Mouse (Mus musculus): ENCODE data around the gene Sufu. TPM values are rescaled to one million over a fixed set of nuclear protein-coding genes. Genes with fewer than 3 reads are reported as not detected.

Gene Sufu
- total and polyA plus RNA-seq, 2 experiments from 2014 or later = 17.2 to 21.4 TPM

DNA sequence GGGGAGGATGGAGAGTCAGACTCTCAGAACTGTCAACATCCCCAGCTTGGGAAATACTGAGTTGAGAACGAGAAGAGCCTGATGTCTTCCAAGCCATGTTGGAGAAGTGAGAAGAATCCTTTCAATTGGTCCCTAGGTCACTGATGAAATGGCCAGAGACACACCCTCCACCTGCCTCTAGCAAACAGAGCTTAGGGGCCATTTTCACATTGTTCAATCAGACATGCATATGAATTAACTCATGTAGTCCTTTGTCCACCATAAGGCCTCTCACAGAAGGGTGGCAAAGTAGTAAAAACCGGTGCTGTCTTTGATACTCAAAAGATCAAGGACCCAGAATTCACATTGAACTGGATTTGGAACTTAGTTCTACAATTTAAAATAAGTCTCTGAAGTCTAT lies 100.5 kb downstream of the Sufu start:
- no peak for DNase-seq (ENCODE audit: low spot score)
- Histone ChIP-seq H3K4me2 (ENCODE audit: low read depth, low read length) (no peak overlapping the region), H3K4me1 (ENCODE audit: insufficient read depth, low read length) (no peaks in the 10 kb centered on the region), H3K4me3 (ENCODE audit: low read length) (no peak overlapping the region), H3K9ac (replicated peaks; ENCODE audit: low read length) (no peak overlapping the region), H3K9me3 (ENCODE audit: low read length) (no peaks in the 10 kb centered on the region), H3K36me3 (ENCODE audit: insufficient read depth, low read length) (no peaks in the 10 kb centered on the region), H3K27ac (no peak overlapping the region), H3K27me3 (ENCODE audit: insufficient read depth, low read length) (no peaks in the 10 kb centered on the region)
- ATAC-seq = no peak
- WGBS = 71% methylated on average over 2 of the region's 2 CpGs
- TF ChIP-seq CTCF (IDR thresholded peaks at IDR 0.05; ENCODE audit: low read depth) = no peak

DNA sequence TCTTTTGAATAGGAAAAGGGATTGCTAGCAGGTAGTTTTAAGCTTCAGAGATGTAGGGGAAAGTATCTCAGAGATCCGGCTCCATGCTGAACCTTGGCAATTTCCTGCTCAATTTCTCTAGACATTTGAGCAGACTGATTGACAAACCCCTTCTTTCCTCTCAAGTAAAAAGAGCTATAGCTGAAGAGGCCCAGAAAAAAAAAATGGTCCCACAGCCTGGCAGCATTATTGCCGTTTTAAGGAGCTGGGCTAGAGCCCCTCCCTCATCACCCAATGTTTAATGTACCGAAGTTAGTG lies 102.8 kb downstream of the Sufu start:
- no peak for ATAC-seq
- Histone ChIP-seq H3K27me3 (ENCODE audit: insufficient read depth, low read length) (no peaks in the 10 kb centered on the region), H3K4me1 (ENCODE audit: insufficient read depth, low read length) (0 out of 2 replicates have a peak, but pooled peaks cover 2% of the 10 kb centered on the region), H3K4me2 (ENCODE audit: low read depth, low read length) (peak overlapping the region; percentile 85), H3K36me3 (ENCODE audit: insufficient read depth, low read length) (no peaks in the 10 kb centered on the region), H3K27ac (peak overlapping the region; percentile 85), H3K4me3 (ENCODE audit: low read length) (no peak overlapping the region), H3K9ac (replicated peaks; ENCODE audit: low read length) (peak overlapping the region; percentile 37; the same call in 1 of the 2 replicates), H3K9me3 (ENCODE audit: low read length) (no peaks in the 10 kb centered on the region)
- no peak for TF ChIP-seq CTCF (IDR thresholded peaks at IDR 0.05; ENCODE audit: low read depth)
- no peak for DNase-seq (ENCODE audit: low spot score)
- 6% methylated on average over 3 of the region's 3 CpGs for WGBS

DNA sequence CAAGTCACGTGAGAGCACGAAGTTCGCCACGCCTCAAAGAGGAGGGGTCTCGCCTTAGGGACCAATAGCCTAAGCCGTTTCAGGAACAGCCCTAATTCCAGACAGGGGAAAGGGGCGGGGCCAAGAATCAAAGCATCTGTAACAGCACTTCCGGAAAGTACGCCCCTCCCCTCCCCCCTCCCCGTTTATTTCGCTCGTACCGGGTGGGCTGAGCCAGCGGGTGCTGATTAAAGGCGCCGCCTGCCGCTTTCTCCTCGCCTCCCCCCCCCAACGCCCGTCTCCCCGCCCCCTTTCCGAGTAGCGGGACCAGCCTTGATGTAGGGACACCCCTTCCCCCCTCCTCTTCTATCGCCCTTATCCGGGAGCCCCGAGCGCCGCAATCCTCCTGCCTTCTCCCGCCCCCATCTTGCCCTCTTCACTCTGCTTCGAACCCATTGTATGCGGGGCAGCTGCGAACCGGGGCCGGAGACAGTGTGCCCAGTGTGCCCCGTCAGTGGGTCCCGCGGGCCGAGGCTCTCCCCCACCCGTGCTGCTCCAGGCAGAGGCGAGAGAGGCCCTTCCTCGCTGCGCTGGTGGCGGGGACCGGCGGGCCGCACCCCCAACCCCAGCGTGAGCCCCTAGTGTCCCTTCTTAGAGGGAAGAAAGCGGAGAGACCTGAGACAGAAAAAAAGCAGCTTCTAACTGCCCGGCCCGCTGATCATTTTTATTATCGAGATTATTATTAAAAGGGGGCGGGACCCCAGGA lies 103.3 kb downstream of the Sufu start:
- TF ChIP-seq CTCF (IDR thresholded peaks at IDR 0.05; ENCODE audit: low read depth) = peak; percentile 12
- H3K9me3 ChIP-seq (ENCODE audit: low read length) = no peaks in the 10 kb centered on the region
- peak overlapping the region; percentile 85 for H3K4me2 ChIP-seq (ENCODE audit: low read depth, low read length)
- no peaks in the 10 kb centered on the region for H3K27me3 ChIP-seq (ENCODE audit: insufficient read depth, low read length)
- H3K36me3 ChIP-seq (ENCODE audit: insufficient read depth, low read length) = no peaks in the 10 kb centered on the region
- H3K4me1 ChIP-seq (ENCODE audit: insufficient read depth, low read length) = peaks cover 7% of the 10 kb centered on the region
- under 1% methylated on average over 44 of the region's 52 CpGs for WGBS
- ATAC-seq (peak; percentile 92), DNase-seq (ENCODE audit: low spot score) (peak; percentile 100)
- peak overlapping the region; percentile 97 for H3K9ac ChIP-seq (replicated peaks; ENCODE audit: low read length)
- peak overlapping the region; percentile 89 for H3K4me3 ChIP-seq (ENCODE audit: low read length)
- peak overlapping the region; percentile 97 for H3K27ac ChIP-seq

DNA sequence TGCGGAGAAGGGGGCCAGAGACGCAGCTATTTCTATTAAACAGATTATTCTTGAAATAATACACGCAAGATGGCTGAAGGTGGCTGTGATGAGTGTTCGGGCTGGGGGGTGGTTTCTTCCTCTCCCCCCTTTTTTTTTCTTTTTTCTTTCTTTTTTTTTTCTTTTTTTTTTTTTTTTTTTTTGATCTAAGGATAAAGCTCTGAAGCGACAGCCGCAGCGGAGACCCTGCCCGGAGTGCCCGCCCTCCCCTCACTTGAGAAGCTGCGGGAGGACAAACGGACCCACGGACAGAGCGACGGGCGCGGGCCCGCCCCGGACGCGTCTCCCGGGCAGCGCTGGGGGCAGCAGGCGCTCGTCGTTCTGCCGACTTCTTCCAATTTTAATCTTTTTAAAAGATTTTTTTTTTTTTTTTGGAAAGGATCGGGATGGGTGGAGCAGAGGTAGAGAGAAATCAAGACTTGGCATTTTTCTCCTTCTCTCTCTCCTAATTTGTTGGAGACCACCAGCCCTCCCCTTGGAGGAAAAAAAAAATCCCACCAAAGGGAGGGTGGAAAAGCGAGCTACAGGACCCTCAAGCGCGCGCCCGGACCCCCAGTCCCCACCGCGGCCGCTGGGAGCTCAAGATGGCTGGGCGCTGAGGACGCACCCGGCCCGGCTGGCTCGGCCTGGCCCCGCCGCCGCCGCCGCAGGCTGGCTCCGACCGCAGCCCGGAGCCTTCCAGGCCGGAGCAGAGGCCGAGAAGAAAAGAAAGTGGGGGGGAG lies 104.1 kb downstream of the Sufu start:
- peak; percentile 5; the same call in 1 of the 2 replicates for TF ChIP-seq CTCF (IDR thresholded peaks at IDR 0.05; ENCODE audit: low read depth)
- Histone ChIP-seq H3K9me3 (ENCODE audit: low read length) (no peaks in the 10 kb centered on the region), H3K36me3 (ENCODE audit: insufficient read depth, low read length) (no peaks in the 10 kb centered on the region), H3K27me3 (ENCODE audit: insufficient read depth, low read length) (no peaks in the 10 kb centered on the region), H3K27ac (peak overlapping the region; percentile 97), H3K9ac (replicated peaks; ENCODE audit: low read length) (peak overlapping the region; percentile 97), H3K4me1 (ENCODE audit: insufficient read depth, low read length) (peaks cover 15% of the 10 kb centered on the region), H3K4me2 (ENCODE audit: low read depth, low read length) (peak overlapping the region; percentile 85), H3K4me3 (ENCODE audit: low read length) (peak overlapping the region; percentile 89)
- 0% methylated on average over 44 of the region's 50 CpGs for WGBS
- peak; percentile 27 for ATAC-seq
- peak; percentile 83 for DNase-seq (ENCODE audit: low spot score)

DNA sequence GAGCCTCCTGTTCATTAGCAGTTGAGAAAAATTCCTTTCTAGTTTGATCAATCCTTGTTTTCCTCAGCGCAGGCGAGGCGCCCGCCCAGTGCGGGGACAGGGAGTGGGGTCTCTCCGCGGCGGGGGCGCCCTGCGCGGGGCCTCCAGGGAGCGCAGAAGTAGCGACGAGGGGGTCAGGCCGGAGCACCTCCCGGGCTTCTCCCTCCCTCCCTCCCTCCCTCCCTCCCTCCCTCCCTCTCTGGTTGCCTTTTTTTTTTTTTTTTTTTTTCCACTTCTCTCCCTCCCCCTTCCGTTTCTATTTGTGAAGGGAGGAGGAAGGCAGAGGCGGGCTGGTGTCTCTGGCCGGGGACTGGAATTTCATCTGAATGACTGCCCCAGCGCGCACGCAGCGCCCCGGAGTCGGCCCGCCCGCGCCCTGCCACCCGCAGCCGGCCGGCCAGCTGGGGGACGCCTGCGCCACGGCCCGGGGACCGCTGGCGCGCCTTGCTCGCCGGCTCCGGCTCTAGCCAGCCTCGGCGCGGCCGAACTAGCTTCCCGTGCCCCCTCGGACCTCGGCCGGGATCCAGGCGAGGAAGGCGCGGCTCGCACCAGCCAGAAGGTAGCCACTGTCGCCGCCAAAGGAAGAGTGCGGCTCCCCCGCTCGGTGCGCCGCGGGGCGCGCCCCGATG lies 104.8 kb downstream of the Sufu start, which contains the start of gene Trim8:
Gene Trim8 (plus strand): TSS at position 302 of the 668 bp plus-strand sequence.
- TF ChIP-seq CTCF (IDR thresholded peaks at IDR 0.05; ENCODE audit: low read depth) = no peak
- H3K4me1 ChIP-seq (ENCODE audit: insufficient read depth, low read length) = peaks cover 22% of the 10 kb centered on the region
- peak within 1 kb of the TSS; percentile 85 for H3K4me2 ChIP-seq (ENCODE audit: low read depth, low read length)
- no peaks in the 10 kb centered on the region for H3K9me3 ChIP-seq (ENCODE audit: low read length)
- no peaks in the 10 kb centered on the region for H3K27me3 ChIP-seq (ENCODE audit: insufficient read depth, low read length)
- H3K4me3 ChIP-seq (ENCODE audit: low read length) = peak within 1 kb of the TSS; percentile 89
- DNase-seq (ENCODE audit: low spot score) (peak; percentile 80), ATAC-seq (peak; percentile 43)
- H3K27ac ChIP-seq = peak within 1 kb of the TSS; percentile 97
- H3K36me3 ChIP-seq (ENCODE audit: insufficient read depth, low read length) = no peaks in the 10 kb centered on the region
- WGBS = 2% methylated on average over 55 of the region's 64 CpGs
- H3K9ac ChIP-seq (replicated peaks; ENCODE audit: low read length) = peak within 1 kb of the TSS; percentile 97

DNA sequence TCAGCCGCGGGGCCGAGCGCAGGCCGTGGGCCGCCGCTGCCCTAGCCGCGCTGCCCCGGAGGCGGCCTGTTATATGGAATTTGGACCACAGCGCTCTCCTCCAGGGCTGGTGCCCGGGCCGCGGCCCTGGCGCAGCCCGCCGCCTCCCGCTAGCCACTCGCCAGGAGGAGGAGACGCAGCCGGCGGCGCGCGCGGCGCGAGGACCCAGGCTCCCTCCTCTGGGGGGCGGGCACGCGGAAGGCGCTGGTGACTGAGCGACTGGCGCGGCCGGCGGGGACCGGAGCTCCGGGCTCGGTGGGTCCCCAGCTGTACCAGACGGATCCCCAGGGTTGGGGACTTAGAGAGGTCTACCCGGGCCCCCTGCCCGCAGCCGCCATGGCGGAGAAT lies 105.4 kb downstream of the Sufu start:
- WGBS = under 1% methylated on average over 42 of the region's 46 CpGs
- Histone ChIP-seq H3K27me3 (ENCODE audit: insufficient read depth, low read length) (no peaks in the 10 kb centered on the region), H3K4me2 (ENCODE audit: low read depth, low read length) (peak overlapping the region; percentile 85), H3K36me3 (ENCODE audit: insufficient read depth, low read length) (peaks cover under 1% of the 10 kb centered on the region; the same call in 1 of the 2 replicates), H3K9ac (replicated peaks; ENCODE audit: low read length) (peak overlapping the region; percentile 97), H3K4me1 (ENCODE audit: insufficient read depth, low read length) (peaks cover 26% of the 10 kb centered on the region), H3K9me3 (ENCODE audit: low read length) (no peaks in the 10 kb centered on the region), H3K4me3 (ENCODE audit: low read length) (peak overlapping the region; percentile 89), H3K27ac (peak overlapping the region; percentile 97)
- no peak for TF ChIP-seq CTCF (IDR thresholded peaks at IDR 0.05; ENCODE audit: low read depth)
- ATAC-seq (no peak), DNase-seq (ENCODE audit: low spot score) (peak; percentile 74)
